Mouse (Mus musculus) splenic B cell, adult 2 months (primary cell): ENCODE measurements around the gene Ung.
A peak's percentile ranks its signal among the peaks of the same experiment; 100 is the strongest.

Source experiments
- DNase-seq: peaks from one replicate; pipeline ENCODE4 v3.0.0-alpha.2; 2011; ENCODE audit warnings: low read depth, low spot score
- H3K27me3 ChIP-seq: 2 replicates; pipeline ENCODE4 v1.6.1; 2012; ENCODE audit warnings: mild to moderate bottlenecking, low read length, moderate library complexity, mixed read lengths; ENCODE audit not compliant: control insufficient read depth, poor library complexity, insufficient read depth, severe bottlenecking
- H3K36me3 ChIP-seq: 2 replicates; pipeline ENCODE4 v1.6.1; 2012; ENCODE audit warnings: mild to moderate bottlenecking, low read length, moderate library complexity, mixed read lengths; ENCODE audit not compliant: control insufficient read depth, poor library complexity, insufficient read depth, severe bottlenecking

The Ung gene

DNA sequence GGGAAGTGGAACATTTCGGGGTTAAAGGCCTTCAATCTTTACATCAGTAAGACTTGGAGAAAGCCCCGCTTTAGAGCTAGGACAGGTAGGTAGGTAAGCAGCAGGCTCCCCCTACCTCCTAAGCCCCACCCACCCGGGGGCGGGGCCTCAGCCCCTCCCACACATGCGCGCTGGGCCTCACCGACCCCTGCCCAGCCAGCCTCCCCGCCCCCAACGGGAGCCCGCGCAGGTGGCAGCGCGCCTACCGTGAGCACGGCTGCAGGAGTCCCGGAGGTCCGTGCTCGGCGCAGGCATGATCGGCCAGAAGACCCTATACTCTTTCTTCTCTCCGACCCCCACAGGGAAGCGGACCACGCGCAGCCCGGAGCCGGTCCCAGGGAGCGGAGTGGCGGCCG lies at the start of gene Ung:
TSS of gene Ung (plus strand) at position 176 of the 395 bp plus-strand sequence.
- Histone ChIP-seq H3K36me3 (no peaks in the 10 kb centered on the region), H3K27me3 (no peaks in the 10 kb centered on the region)
- peak; percentile 82 for DNase-seq

DNA sequence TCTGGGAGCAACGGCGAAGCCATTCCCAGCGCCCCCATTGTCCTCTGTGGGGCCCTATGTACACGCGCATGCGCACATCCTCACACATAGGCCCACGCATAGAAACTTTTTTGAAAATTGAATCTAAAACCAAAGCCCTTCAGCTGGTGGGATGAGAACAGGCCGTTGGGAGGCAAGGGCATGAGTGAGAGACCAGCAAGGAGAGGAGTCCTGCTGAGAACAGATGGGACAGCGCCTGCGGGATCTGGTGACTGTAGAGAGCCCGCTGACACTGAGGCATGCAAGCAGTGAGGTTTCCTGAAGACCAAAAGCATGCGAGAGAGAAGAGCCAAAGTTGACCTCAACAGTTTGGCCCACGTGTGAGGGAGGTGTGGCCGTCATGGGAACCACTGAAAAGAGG lies 44.7 kb upstream of the Ung start:
- Histone ChIP-seq H3K36me3 (no peaks in the 10 kb centered on the region), H3K27me3 (no peaks in the 10 kb centered on the region; the same call in 1 of the 2 replicates)
- no peak for DNase-seq

DNA sequence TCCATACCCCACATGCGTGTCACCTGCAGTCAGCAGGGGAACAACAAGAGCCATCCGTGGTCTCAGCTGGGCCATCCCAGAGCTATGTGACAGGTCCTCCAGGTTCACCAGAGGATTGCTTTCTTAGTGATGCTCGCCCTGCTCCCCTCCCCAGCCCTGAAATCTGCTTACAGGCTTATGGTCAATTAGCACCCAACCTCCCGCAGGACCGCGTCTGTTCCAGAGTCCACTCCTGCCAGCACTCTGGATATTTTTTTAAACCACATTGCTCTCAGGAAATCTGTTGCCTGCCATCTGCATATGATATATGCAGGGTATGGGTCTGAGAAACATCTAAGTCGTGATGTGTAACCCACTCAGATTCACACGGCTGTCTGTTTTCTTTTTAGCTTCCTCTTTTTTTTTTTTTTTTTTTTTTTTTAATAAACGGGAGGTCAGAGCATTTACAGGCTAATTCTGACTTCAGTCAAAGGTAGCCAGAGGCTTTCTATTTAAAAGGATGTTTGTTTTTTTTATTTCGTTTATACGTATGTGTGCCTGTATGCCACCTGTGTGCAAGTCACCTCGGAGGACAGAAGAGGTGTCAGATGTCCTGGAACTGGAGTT lies 42.2 kb upstream of the Ung start:
- DNase-seq: no peak
- Histone ChIP-seq H3K36me3 (no peaks in the 10 kb centered on the region), H3K27me3 (no peaks in the 10 kb centered on the region)

DNA sequence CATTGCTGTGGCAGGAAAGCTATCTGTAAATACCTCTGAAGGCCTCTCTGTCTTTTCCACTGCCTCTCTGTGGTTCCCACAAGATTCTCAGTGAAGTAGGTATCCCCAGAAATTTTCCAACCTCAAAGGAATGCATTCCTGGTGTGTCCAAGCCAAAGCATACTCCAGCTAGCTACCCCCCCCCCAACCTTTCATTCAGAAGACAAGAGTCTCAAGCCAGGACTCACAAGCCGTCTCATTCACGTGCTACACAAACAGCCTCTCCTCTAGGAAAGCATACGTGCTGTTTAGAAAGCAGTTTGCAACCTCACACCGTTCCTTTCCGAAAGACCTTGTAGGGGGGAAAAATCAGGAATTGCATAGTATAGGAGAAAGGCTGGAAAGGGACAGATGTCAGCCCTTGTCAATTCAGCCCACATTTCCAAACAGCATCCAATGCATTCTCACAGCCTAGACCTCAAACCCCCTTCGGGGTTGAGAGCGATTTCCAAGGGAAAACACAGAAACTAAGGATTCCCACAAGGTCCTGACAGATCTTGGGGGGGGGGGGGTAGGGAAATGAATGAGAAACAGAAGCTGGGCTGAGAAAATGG lies 39.7 kb upstream of the Ung start:
- H3K36me3 ChIP-seq: no peaks in the 10 kb centered on the region
- H3K27me3 ChIP-seq: no peaks in the 10 kb centered on the region
- no peak for DNase-seq

DNA sequence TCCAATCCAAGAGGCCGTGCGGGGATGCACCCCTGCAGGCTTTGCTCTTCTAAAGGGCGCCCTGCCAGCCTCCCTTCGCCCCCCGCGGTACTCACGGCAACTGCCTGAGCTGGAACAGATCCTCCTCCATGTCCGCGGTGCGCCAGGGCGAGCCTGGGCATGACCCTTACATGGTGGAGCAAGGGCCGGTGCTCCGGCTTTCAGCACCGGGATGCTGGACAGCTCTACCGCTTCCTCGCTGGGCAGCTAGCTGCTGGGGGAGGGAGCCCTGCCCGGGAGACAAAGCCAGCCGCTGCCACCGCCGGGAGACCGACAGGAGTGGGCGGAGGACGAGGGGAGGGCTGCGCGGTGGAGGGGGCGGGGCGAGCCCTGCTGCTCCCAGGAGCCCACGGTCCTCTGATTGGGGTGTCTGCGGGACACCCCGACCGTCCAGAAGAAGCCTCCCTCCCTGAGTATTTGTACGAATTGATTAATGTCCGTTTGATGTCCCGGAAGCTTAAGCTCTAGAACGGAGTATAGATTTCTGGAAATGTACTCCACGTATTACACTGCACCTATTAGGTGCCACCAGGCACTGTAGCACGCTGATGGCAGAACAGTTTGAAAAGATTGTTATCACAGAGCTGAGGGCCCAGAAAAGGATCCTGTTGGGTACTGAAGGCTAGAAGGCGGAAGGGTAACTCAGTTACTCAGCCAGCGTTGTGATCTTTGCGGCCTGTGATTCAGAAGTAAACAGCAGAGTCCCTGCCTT lies 39.0 kb upstream of the Ung start, which contains the start of gene Svop:
TSS of gene Svop (minus strand) at position 514 of the 751 bp plus-strand sequence.
- Histone ChIP-seq H3K27me3 (no peaks in the 10 kb centered on the region), H3K36me3 (no peaks in the 10 kb centered on the region)
- DNase-seq: peak; percentile 41

DNA sequence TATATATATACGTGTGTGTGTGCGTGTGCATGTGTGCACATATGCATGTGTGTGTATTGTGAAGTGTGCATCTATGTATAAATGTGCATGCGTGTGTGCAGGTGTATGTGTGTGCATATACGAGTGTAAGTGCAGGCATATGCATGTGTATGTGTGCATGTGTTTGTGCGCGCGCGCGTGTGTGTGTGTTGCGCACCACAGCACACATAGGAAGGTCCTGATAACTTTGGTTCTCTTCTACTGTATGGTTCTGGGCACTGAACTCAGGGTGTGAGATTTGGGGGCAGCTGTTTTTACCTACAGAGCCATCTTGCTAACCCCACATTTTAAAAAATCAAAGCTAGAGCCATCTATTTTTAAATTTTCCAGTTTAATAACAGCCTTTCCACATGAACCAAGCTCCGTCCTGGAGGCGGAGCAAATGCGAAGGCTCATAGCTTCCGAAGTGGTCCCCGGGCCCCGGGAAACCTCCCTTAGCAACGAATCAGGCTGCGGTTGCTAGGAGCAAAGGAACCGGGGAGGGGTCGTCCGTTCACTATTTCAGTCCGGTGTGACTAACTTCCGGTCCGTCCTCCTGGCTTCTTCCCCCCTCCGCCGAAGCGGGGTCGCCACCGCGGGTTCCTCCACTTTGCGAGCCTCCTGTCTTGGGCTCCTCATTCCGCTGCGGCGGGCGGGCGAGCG lies 30.3 kb upstream of the Ung start:
- peak; percentile 89 for DNase-seq
- Histone ChIP-seq H3K27me3 (no peaks in the 10 kb centered on the region), H3K36me3 (0 out of 2 replicates have a peak, but pooled peaks cover 2% of the 10 kb centered on the region)

DNA sequence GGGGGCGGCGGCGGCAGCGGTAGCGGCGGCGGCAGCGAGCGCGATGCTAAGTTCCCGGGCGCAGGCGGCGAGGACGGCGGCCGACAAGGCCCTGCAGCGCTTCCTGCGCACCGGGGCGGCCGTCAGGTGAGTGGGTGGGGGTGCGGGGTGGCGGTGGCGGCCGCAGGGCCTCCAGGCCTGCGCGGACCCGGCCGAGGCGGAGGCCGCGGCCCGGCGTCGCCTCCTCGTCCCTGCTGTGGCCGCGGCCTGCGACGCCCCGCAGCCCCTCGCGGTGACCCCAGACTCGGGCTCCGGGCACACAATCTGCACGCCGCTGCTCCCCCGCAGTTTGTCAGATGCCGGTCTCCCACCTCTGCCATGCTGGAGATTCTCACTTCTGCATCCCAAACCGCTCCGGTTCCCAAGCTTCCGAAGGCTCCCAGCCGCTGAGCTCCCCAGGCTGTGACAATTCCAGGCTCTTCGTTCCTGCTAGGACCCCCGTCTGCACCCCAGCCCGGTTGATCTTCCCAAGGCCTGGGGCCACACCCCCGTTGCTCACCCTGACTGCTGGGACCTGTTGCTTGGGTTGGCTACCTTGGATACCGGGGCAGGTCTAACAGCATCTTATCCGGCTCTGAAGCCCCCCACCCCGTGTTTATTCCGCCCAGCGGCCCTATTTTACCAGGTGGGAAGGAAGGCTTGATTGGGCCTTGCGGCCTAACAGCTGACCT lies 29.6 kb upstream of the Ung start:
- Histone ChIP-seq H3K27me3 (no peaks in the 10 kb centered on the region), H3K36me3 (0 out of 2 replicates have a peak, but pooled peaks cover 2% of the 10 kb centered on the region)
- no peak for DNase-seq

DNA sequence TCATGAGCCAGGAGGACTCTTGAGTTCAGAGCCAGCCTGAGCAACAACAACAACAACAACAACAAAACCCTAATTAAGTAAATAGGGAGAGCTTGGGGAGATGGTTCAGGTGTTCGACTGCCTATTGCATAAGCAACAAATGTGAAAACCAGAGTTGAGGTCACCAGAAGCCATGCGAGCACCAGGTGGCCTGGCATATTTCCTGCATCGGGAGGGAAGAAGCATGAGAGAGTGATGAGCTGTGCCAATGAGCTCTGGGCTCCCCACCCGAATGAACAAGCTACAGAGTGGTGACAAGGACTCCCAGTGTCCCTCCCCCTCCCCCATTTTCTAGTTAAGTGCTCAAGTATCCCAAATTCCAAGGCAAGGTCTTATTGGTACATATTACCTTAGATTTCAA lies 28.3 kb upstream of the Ung start:
- no peak for DNase-seq
- no peaks in the 10 kb centered on the region for H3K27me3 ChIP-seq

DNA sequence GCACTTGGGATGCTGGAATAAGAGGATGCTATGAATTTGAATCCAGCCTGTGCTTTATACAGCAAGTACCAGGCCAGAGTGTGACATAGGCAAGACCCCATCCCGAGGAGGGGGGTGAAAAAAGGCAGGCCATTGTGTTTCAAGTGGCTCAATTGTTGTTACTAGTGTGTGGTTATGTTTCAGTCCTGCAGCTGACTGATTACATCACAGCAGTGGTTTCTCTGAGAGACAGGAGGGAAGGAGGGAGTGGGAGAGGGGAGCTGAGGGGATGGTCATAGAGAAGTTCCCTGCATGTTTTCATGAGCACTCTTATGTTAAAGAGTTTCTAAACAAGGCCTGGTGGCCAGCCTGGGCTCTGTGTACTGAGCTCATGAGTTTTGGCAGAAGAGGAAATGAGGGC lies 27.4 kb upstream of the Ung start:
- Histone ChIP-seq H3K27me3 (no peaks in the 10 kb centered on the region), H3K36me3 (0 out of 2 replicates have a peak, but pooled peaks cover 2% of the 10 kb centered on the region)
- no peak for DNase-seq

More for the DNA sequence above, 28.3 kb upstream of the Ung start:
- H3K36me3 ChIP-seq: 0 out of 2 replicates have a peak, but pooled peaks cover 2% of the 10 kb centered on the region

DNA sequence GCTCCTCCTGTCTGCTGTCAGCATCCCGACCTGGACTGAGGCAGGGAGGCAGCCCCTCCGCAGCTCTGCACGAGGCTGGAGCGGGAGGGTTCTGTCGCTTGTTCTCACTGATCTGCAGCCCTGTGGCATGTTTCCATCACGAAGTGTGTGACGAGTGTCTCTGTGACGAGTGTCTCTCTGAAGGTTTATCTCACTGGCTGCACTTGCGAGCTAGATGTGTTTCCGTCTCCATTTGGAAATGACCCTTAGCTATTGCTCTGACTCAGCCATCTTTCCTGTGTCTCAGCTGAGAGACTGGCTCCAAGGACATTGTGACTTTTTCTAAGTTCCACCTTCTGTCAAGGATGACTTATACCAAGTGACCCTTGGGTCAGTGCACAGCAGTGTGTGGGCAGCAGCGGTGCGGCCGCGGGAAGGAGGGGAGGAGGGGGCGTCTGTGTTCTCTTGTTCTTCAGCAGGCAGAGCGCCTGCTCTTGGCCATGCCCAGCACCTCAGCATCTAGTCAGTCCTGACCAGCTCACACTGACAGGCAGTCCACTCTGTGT lies 23.7 kb upstream of the Ung start:
- no peaks in the 10 kb centered on the region for H3K27me3 ChIP-seq
- H3K36me3 ChIP-seq: peaks cover 2% of the 10 kb centered on the region
- DNase-seq: no peak

DNA sequence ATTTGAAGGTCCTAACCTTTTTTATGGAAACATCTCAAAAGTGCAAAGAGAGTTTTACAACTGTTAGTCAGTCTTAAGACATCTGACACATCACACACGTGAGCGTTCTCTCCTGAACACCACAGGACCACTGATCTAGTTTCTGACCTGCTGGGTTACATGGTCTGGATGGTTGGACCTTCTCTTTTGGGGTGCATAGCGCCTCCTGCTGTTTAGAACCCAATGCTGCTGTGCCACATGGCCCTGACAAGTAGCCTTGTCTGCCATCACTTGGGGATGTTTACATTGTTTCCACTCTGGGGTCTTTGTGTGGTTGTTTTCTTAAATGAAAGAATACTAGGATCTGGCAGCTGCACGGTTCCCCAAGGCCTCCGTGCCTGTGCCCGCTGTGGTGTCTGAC lies 16.9 kb upstream of the Ung start:
- Histone ChIP-seq H3K27me3 (no peaks in the 10 kb centered on the region), H3K36me3 (peaks cover 2% of the 10 kb centered on the region)
- peak; percentile 28 for DNase-seq

DNA sequence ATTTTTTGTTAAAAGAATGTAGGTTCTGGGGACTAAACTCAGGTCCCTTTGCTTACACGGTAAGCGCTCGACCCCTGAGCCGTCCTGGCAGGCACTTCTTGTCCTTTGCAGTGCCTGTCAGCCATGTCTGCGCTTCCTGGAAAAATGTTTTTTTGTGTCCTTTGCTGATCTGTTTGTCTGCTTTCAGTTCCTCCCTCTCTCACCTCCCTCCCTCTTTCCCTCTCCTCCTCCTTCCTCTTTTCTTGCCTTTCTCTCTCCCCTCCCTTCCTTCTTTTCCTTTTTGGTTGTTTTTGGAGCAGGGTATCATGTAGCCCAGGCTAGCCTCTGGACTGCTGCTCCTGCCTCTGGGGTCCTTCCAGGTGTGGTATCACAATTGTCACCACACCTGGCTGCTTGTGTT lies 15.2 kb upstream of the Ung start:
- H3K27me3 ChIP-seq: no peaks in the 10 kb centered on the region
- peak; percentile 23 for DNase-seq
- H3K36me3 ChIP-seq: peaks cover 2% of the 10 kb centered on the region; the same call in 1 of the 2 replicates

DNA sequence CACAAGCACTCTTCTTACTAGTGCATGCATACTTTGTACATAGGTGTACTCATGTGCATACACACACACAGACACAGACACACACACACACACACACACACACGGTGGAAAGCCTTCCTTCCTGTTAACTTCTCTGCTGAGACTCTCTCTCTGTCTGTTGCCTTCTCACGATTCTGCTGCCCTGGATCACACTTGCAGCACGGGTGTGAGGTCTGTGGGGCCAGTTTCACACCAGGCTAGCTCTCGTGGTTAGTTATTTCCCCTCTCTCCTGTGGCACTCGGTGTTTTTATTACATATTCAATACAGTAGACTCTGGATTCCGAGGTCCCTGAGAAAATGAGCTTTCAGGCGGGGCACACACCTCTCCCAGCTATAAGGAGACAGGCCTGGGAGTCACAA lies 13.6 kb upstream of the Ung start:
- no peak for DNase-seq
- H3K36me3 ChIP-seq: peaks cover 2% of the 10 kb centered on the region; the same call in 1 of the 2 replicates
- H3K27me3 ChIP-seq: no peaks in the 10 kb centered on the region

DNA sequence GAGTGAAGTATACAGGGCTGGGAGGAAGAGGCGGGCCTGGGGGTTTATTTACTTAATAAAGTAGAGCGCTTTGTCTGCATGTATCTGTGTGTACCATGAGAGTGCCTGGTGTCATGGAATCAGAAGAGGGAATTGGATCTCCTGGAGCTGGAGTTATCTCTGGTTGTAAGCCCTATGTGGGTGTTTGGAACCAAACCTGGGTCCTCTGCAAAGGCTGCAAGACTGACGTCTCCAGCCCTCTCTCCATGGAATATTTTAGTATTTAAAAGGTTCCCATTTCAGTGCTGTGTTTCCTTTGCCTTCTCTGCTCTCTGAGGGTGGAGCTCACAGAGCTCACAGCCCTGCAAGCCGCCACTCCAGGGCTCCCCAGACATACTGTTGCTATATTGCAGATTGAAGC lies 10.4 kb upstream of the Ung start:
- Histone ChIP-seq H3K36me3 (peaks cover 5% of the 10 kb centered on the region; the same call in 1 of the 2 replicates), H3K27me3 (no peaks in the 10 kb centered on the region)
- no peak for DNase-seq
